Mouse (Mus musculus) embryonic fibroblast, embryonic 13.5 days (primary cell): ENCODE results near the gene Polr1b. TPM values are rescaled to one million over a fixed set of nuclear protein-coding genes. Genes with fewer than 3 reads are reported as not detected.

ENCODE experiments used
- H3K27ac ChIP-seq: 2 replicates; pipeline ENCODE4 v1.5.1; 2012; ENCODE audit warnings: low read length, control low read depth, inconsistent platforms; ENCODE audit not compliant: insufficient read depth
- H3K4me1 ChIP-seq: 2 replicates; pipeline ENCODE4 v1.6.1; 2011; ENCODE audit warnings: low read length; ENCODE audit not compliant: control insufficient read depth, insufficient read depth
- H3K4me3 ChIP-seq: 2 replicates; pipeline ENCODE4 v1.5.1; 2011; ENCODE audit warnings: mild to moderate bottlenecking, control low read depth, low read length; ENCODE audit not compliant: insufficient read depth
- CTCF ChIP-seq: IDR thresholded peaks from 2 replicates; pipeline ENCODE4 v1.5.1; 2011; ENCODE audit warnings: mild to moderate bottlenecking, control low read depth, low read length, moderate library complexity, borderline replicate concordance; ENCODE audit not compliant: insufficient read depth
- POLR2A ChIP-seq: IDR thresholded peaks from 2 replicates; pipeline ENCODE4 v1.6.1; 2011; ENCODE audit warnings: low read depth, mild to moderate bottlenecking, control low read depth, low read length, moderate library complexity
- polyA plus RNA-seq: library from polyadenylated mRNA; stranded (reverse); fragments of >200 nt; gene quantifications from 2 replicates; pipeline ENCODE4 v1.2.4, GENCODE M21; 2011; ENCODE audit warnings: low read depth; ENCODE audit not compliant: missing spikeins, insufficient read length

Gene Polr1b
- polyA plus RNA-seq, 1 experiment: 16.0 TPM

DNA sequence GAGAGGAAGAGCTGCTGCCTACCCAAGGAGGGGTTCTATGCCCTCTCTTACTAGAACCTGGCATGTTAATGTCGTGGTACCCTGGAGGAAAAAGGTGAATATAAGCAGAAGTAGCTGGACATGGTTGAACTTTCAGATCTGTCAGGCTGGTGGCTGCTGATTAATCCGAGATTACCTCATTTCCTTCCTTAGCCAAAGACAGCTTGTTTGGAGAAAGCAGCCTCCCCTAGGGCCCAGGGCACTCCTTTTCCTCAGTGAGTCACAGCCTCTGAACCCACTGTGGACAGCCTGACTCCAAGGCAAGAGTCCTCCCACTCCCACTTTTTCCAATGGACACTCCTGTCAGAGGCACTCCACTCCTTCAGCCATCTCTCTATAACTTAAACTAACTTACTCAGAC lies 74.8 kb downstream of the Polr1b start:
- TF ChIP-seq POLR2A (no peak), CTCF (no peak)

More for the DNA sequence above, 74.8 kb downstream of the Polr1b start:
- Histone ChIP-seq H3K27ac (peak overlapping the region; percentile 66; the same call in 1 of the 2 replicates), H3K4me1 (no peaks in the 10 kb centered on the region), H3K4me3 (no peak overlapping the region)

Other genes with a start within 250 kb of the Polr1b start
- 0.50 and 1.7 TPM in 2 replicates for gene Fbln7, start 238.0 kb upstream of the Polr1b start, polyA plus RNA-seq
- 4.1 and 4.2 TPM in 2 replicates for gene Zc3h8, start 156.9 kb upstream of the Polr1b start, polyA plus RNA-seq
- 4.9 and 6.2 TPM in 2 replicates for gene Zc3h6, start 133.6 kb upstream of the Polr1b start, polyA plus RNA-seq
- gene Gm10762, start 133.3 kb upstream of the Polr1b start, polyA plus RNA-seq: 2.9 and 3.8 TPM in 2 replicates
- gene Vinac1, start 52.8 kb upstream of the Polr1b start, polyA plus RNA-seq: not detected in 2 replicates
- 13.0 and 16.5 TPM in 2 replicates for gene Ttl, start 35.1 kb upstream of the Polr1b start, polyA plus RNA-seq
- gene Chchd5, start 28.7 kb downstream of the Polr1b start, polyA plus RNA-seq: 15.2 and 18.2 TPM in 2 replicates
- 141 and 186 TPM in 2 replicates for gene Slc20a1, start 97.8 kb downstream of the Polr1b start, polyA plus RNA-seq
- 27.5 and 46.8 TPM in 2 replicates for gene Ckap2l, start 196.2 kb downstream of the Polr1b start, polyA plus RNA-seq
- gene Il1a, start 209.0 kb downstream of the Polr1b start, polyA plus RNA-seq: not detected in 2 replicates